Mouse (Mus musculus) heart, adult 11 months (tissue): ENCODE results near the gene Zfp536.

Source experiments
- DNase-seq: peaks from one replicate; pipeline ENCODE4 v3.0.0; 2022

Zfp536 gene

DNA sequence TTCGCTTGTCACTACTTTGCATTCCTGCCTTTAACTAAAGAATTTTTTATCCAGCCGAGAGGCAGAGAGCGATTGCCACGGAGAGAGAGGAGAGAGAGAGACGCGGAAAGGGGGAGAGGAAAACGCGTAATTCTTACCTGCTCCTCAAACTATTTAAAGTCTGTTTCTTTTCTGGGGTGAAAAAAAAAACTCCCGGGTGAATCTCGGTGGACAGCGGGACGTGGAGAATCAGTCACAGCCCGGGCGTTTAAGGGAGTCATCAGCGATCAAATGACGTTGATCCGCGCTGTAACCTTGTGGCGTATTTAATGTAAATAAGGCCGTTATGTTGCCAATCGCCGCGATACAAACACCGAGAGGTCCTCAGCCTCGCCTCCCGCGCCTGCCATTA lies at the start of gene Zfp536:
Gene Zfp536 (minus strand): TSS at position 330 of the 391 bp plus-strand sequence.
- peak; percentile 64 for DNase-seq

DNA sequence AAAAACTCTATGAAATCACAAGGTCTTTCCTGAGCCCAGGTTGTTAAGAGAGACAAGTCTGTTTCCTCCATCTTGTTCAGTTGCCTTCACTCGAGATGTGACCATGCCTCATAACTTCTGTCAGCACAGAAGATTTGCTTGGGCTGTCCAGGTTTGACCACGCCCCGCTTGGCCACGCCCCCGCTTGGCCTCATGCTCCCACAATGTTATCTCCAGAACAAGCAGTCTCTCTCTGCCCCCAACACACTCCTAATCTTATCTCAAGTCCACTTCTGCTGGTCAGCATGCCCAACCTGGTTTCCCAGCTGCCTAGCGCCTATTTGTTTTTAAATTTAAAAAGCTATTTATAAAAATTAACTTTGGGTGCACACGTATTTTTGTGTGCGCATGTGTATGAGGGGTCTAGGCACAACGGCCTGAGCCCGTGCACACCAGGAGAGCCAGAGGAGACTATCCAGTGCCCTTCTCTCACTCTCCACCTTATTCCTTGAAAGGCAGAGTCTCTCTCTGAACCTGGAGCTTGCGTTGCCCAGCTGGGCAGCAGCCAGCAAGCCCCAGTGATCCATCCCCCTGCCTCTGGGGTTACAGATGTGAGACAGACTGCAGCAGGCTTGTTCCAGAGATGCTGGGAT lies 47.3 kb upstream of the Zfp536 start:
- no peak for DNase-seq

DNA sequence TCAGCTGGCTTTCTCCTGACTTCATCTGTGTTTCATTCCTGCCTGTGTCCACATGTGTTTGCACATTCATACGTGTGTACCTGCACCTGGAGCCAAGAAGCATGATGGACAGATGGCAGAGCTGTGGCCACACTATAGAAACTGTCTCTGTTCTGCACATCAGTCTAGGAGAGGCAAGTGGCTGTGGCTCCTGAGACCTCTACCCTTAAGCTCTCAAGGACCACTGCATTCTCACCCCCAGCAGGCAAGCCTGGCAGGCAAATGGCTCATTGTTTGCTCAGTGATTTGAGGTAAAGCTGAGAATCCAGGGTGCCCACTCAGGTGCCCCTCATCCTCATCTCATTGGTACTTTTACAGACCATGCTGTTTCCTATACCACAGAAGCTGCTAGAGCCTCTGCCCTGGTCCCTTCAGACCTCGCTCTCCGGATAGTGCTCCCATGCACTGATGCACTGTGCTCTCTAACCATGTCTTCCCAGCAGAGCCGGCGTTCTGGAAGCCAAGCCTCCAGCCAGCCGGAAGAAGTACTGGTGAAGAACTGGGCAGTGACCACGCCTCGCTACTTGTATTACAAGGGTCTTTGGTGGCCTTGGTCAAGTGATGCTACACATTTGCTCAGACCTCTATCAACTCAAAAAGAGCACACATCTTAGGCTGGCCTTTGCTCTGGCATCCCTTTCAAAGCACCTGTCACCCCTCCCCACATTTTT lies 45.3 kb upstream of the Zfp536 start:
- DNase-seq: peak; percentile 88

DNA sequence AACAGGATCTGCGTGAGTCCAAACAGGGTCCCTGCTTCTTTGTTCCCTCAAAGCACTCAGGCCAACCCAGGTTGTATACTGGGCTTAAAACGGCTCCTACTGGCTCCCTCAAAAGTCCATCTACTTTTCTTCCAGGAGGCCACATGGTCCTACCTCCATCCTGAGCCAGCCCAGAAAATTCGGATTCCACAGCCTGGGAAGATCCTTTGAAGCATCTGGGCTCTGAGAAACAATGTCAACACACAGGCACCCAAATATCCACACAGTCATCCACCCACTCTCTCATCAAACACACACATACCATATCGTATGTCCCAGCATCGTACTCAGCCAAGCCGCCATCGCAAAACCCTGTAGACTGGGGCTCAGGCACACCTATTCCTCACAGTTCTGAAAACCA lies 43.5 kb upstream of the Zfp536 start:
- DNase-seq: peak; percentile 74

DNA sequence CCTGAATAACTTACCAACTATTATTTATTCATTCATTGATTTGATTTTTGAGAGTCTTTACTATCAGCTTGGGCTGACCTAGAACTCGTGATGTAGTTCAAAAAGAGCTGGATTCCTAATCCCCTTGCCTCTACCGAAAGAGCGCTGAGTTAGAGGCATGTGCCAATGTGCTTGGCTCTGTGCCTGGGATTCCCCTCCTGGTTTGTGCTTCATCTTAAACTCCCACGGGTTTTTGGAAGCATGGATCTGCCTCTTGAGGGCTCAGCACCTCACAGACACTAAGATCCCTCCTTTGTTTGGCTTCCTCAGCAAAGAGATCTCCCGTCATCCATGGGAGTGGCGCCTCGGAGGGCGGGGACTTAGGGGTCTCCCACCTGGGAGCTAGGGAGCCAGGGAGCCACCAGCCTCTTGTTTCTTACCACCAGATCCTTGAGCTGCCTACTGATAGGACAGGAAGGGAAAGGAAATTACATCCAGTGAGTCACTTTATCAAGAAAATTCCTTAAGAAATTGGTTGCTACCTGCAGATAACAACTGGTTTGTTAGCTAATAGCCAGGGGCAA lies 41.5 kb upstream of the Zfp536 start:
- DNase-seq: peak; percentile 68

DNA sequence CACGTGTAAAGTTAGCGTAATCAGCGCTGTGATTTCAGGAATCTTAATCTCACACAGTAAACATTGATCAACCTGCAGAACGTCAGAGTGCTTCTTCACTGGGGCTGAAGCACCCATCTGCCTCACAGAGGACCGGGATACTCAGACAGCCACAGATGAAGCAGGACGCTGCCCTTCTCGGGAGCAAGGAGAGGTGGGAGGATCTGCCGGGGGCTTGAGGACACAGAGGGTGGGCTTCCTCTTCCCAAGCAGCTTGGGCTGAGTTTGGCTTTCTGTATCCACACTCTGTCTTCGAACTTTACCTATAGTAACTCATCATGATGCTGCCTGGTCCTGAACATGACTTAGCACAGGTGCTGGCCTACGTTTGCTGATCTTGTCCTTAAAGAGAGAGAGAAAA lies 40.2 kb upstream of the Zfp536 start:
- DNase-seq: peak; percentile 78

DNA sequence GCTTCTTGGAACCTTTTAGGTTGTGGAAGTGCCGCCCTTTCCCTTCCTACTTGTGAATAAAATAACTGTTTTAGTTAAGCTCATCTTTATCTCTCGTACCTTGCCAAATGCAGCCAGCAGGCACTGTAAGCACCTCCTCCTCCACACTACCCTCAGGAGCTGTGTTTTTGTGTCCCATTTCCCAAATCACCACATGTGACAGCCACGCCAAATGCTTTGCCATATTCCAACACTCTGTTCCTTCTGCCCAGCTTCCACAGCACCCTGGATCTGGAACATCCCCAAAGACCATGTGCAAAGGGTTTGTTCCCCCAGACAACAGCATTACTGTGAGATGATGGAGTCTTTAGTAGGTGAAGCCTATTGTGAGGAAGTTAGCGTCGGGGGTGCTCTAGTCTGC lies 36.5 kb upstream of the Zfp536 start:
- peak; percentile 57 for DNase-seq

DNA sequence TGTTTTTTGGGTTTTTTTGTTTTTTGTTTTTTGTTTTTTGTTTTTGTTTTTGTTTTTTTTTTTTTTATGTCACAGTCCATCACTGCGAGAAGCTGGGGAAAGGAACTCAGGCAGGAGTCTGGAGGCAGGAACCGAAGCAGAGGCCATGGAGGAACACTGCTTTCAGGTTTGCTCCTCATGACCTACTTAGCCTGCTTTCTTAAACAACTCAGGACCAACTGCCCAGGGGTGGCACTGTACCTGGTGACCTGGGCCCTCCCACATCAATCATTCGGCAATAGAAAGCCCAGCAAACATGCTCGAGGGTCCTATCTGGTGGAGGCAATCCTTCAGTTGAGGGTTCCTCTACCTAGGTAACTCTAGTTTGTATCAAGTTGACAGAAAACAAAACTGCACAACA lies 35.6 kb upstream of the Zfp536 start:
- DNase-seq: peak; percentile 80

DNA sequence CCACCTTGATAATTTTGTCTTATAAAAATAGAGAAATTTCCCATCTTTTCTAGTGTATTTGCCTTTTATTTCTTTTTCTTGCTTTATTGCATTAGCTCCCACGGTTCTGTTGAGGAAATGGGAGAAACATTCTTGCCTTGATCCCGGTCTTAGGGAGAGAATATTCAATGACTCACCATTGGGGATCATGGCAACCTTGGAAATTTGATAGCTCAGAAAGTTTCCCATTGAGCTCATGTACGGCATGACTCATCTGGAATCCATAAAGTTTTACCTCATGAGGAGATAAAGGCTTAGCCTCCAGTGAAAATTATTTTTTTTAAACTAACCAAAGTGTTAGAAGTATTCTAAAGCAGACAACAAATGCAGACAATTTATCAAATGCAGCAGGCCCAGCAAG lies 27.7 kb upstream of the Zfp536 start:
- no peak for DNase-seq

DNA sequence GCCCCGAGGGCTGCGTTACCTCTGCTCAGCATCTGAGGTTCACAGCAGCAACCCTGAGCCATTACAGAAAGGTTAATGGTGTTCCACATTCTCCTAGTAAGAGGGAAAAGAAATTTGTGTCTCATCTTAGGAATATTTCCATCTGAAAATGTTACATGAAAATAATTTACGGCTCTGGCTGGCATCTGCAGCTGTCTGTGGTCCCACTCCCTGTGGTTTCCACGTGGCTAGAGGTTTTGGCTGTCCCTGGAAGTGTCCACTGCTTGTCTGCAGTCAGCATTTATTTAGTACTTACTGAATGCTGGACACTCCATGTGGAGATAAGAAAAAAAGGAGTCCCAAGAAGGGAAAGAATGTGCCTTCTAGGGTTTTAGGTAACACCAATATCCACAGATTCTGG lies 15.3 kb upstream of the Zfp536 start:
- peak; percentile 46 for DNase-seq

DNA sequence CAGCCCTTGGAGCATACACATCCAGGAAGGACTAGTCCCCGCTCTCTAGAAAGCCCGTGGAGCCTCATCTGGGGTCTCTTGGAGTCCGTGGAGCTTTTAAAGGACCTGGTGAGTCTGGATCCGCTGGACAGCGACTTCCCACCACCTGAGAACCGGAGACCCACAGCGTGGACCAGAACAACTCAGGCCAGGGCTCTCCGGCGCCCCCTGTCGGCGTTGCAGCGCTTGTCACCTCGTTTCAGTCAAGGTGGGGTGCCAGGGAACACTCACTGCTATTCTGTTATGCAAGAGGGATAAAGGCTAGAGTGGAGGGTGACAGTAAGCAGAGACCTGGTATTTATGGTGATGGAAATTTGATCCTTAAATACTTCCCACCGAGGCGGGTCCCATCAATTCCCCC lies 2.1 kb upstream of the Zfp536 start:
- DNase-seq: peak; percentile 91

DNA sequence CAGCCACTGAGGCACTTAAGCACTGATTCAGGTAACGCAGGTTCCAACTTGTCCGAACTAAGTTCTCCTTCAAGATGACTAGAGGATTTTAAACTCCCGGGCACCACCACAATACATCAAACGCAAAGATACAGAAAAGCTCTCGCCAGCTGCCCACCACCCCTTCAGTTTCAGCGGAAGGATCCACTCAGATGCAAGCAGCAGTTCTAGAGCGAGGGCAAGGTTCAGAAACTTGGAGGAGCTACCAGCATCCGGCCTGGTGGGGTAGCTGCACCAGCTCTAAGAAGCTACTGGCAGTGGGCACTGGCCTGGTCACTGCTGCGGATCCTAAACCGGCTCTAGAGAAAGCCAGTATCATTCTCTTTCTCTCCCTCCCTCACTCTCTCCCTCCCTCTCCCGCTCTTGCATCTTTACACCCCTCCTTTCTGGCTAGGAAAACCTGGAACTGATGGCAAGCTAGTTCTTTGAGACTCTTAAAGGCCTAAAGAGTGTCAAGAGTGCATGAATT lies 1.1 kb upstream of the Zfp536 start:
- DNase-seq: peak; percentile 76

DNA sequence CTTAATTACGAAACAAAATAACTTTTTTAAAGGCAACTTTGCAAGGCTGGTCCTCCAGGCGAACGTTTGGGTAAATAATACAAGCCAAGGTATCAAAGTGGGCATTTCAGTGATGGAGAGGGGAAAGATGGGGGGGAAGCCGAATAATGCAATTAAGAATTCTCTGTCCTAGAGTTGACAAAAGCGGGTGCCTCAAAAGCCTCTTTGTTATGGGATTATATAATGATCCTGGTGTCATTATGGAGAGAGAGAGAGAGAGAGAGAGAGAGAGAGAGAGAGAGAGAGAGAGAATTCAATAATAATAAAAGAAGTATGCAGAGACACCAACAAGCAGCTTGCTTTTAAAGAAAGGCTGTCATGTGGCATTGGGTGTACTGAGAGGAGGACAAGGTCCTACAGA lies 465 bp upstream of the Zfp536 start:
- peak; percentile 34 for DNase-seq

DNA sequence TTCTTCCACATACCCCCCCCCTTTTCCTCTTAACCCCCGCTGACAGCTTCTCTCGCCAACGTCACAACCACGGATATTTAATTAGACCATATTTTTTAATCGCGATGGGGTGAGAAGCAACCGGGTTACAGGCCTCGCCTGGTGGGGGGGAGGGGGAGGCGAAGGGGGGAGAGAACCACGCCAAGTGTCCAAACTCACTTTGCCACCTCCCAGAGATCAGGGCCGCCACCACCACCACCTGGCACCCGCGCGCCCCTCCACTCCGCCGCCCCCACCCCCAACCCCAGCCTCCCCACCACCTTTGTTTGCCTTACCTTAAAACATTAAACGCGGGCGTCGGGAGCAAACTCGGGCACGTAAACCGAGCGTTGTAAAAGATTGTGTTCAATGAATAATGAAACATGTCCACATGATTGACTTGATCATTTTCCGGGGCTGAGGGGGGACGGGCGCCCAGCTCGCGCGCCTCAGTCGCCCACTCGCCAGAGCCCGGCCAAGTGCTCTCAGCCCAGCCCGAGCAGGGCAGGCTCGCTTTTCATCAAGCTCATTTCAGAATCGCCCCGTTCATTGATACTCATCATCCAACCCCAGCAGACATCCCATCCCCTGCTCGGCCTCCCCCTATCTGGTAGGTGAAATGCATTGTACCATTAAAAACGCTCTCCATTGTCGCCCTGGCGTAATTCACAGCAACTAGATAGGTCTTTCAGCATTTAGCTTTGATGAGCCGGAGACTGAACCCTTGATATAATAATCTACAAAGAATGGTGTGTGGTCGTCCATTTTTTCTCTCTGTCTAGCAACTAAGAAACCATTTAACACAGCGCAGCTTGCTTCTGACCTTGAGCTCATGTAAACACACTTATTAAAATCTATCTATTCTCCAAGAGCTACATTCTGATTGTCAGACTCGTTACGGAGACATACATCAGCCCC lies 797 bp downstream of the Zfp536 start:
- peak; percentile 86 for DNase-seq

DNA sequence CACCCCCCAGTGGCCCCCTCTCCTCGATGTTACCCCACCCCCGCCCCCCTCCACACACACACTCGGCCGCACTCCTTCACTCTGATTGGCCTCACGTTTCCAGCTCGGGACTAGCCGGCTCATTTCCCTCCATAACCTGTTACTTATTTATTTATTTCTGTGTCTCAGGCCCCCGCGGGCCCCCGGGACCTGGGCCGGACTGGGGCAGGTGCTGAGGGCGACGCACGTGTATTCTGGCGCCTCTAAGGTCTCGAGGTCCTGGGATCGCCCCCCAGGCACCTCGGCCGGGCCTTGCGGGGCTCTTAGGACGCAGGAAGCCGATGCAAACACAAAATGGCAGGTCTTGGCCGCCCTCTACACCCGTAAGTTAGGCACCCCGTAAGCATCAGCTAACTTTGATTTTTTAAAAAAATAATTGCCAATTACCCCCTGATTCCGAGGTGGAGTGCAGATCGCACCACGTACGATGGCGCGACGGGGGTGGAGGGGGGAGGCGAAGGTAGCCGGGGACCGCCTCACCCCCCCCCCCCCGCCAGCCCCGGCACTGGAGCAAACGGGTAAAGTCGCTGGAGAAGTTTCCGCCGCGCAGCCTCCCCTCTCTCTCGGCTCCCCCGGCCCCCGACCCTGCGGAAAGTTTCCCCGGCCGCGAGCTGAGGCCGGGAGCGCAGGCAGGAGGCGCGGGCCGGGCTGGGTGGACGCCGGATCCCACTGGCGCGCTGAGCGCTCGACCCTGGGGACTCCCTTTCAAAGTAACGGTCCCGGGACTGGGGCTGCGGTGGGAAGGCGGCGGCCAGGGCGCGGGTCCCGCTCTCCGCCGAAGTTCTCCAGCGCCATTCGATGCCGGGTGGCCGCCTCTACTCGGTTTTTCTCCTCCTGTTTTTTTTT lies 1.7 kb downstream of the Zfp536 start:
- DNase-seq: peak; percentile 89

DNA sequence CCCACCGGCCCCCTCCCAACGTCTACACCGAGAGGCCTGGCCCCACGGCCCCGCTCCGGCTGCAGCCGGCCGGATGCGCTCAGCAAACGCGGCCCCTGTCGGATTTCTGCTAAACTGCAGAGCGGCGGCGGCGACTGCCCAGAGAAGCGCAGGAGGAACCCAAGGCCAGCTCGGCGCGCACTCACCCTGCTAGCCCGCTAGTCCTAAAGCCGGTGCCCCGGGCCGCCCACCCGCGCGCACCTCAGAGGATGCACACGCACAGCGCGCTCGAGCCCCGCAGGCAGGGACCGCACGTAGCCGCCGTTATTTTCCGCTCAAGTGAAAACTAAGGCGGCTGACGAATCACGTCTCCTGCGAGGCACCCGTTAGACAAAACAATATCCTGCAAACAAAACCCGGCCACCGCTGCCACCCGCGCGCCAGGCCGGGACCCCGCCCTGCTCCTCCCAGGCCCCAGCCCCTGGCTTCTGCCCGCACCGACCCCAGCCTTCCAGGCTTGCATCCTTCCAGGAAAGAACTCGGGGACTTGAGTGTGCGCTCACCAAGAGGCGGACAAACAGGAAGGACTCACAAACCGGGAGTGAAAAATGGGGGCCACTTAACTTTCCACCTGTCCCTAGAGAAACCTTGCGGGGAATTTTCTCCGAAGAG lies 2.9 kb downstream of the Zfp536 start:
- DNase-seq: peak; percentile 90

DNA sequence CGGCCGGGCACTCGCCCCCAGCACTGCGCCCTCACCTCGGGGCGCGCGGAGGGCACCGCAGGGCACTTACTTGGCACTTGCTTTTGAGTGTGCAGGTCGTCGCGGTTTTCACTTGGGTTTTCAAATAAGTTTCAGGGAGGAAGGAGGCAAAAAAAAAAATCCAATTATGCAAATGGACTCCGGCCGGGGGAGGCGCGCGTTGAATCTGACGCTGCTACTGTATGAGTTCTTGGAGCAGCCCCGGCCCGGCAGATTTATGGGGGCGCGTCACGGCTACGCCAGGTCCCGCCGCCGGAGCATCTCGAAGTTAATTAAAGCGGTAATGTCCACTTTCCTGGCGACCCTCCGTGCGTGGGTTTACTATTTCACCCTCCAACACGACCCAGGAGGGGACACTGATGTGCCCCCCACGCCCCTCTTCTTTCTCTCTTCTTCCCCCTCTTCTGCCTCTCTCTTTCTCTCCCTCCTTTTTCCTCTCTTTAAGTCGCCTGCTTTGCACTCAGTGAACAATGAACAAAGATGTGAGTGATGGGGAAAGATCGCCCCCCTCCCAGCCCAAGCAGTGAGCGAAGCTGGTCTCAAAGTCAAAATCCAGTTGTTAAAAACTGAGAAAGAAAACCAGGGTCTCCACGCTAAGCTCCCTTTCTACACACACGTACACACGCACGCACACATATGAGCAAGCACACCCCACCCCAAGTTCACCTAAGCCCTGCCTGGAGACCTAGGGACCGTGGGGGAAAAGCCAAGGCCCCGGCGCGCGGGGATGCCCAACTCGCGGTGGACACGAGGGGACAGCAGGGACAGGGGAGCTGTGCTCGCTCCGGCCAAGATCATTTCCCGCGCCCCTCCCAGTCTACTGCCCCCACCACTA lies 3.7 kb downstream of the Zfp536 start:
- peak; percentile 76 for DNase-seq

DNA sequence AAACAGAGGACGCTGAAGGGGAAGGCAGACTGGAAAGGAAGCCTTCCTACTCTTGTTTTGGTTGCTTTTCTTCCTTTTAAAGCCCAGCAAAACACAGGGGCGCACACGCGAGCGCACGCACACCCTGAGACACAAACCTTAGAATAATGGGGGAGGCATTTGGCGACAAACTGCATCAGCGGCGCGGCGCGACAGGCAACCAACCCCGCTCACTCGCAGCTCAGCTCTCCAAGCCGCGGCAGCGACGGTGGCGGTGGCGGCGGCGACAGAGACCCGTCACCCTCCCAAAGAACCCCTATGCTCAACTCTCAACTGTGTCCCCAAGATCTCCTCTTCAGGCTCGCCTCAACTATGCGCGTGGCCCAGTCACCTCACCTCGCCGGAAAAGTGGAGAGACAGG lies 4.4 kb downstream of the Zfp536 start:
- DNase-seq: peak; percentile 83

DNA sequence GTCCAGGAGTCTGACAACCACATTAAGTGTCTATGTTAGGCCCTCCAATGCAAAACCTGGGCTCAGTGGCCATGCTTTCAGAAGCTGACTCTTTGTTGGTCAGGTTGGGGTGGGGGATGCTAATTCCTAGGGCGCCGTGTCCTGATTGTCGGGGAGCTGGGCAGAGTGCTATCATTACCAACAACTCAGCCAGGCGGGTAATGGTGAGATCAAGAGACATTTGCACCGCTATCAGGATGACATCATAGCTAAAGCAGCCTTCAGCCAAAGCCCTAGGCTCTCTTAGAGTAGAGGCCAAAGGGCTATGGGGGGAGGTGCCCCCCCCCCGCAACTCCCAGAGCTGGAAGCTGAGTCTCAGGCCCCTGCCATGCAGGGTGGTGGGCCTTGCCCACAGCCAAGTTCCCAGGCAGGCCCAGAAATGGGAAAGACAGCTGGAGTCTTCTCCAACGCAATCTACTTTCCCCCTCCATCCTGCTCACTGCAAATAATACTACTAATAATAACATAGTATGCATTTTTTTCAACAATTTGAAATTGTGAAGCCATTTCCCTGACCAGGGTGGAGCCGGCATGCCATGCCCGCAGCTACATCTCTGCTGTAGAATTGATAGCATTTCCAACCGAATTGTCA lies 5.0 kb downstream of the Zfp536 start:
- peak; percentile 50 for DNase-seq

DNA sequence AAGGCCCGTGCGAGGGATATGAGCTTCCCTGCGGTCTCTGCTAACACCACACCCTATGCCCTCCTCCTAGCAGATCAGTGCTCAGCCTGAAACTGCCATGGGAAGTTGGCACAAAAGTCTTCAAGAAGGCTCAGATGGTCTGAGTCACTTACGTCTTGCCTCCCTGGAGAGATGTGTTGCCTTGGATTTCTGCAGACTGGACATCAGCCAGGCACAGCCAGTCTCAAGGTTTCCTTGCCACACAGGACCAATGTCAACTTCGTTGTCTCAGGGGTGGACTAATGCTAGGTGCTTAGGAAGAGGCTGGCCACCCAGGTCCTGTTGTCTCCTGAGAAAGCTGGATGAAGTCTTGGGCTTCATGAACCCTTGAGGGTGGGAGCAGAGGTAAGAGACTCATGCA lies 14.6 kb downstream of the Zfp536 start:
- DNase-seq: no peak
